Comparison of ENCODE assay signal across 8 mouse cellular contexts in genomic region chr11:117115346-117116219, GRCm38 (mm10). TPM values are rescaled to one million over a fixed set of nuclear protein-coding genes. Genes with fewer than 3 reads are reported as not detected.
DNase-seq lines count a peak whose midpoint lies in the region; ATAC-seq lines count a peak whose summit lies in the region.

No protein-coding gene starts in this region.

- H3K9me3 ChIP-seq in forebrain, embryonic 13.5 days (replicated peaks), result no peaks in the 10 kb centered on the region
- no peaks in the 10 kb centered on the region for H3K9me3 ChIP-seq in stomach, embryonic 14.5 days (ENCODE audit: control insufficient read depth, low read depth, low read length)

- H3K9ac ChIP-seq in forebrain, embryonic 13.5 days, result peak overlapping the region; percentile 89
- H3K9ac ChIP-seq in stomach, embryonic 14.5 days (replicated peaks; ENCODE audit: low read depth, low read length), result peak overlapping the region; percentile 79

- peak overlapping the region; percentile 99 for H3K27ac ChIP-seq in forebrain, embryonic 13.5 days
- peak overlapping the region; percentile 87 for H3K27ac ChIP-seq in stomach, embryonic 14.5 days (ENCODE audit: low read length)

- peaks cover 7% of the 10 kb centered on the region for H3K36me3 ChIP-seq in forebrain, embryonic 13.5 days (ENCODE audit: poor library complexity, severe bottlenecking)
- H3K36me3 ChIP-seq in stomach, embryonic 14.5 days (ENCODE audit: control insufficient read depth, insufficient read depth, low read length), result peaks cover 5% of the 10 kb centered on the region; the same call in 1 of the 2 replicates

- peak overlapping the region; percentile 79 for H3K4me2 ChIP-seq in forebrain, embryonic 13.5 days
- peak overlapping the region; percentile 74 for H3K4me2 ChIP-seq in stomach, embryonic 14.5 days (replicated peaks; ENCODE audit: low read depth, low read length)

- peak overlapping the region; percentile 85 for H3K4me3 ChIP-seq in forebrain, embryonic 13.5 days
- peak overlapping the region; percentile 88 for H3K4me3 ChIP-seq in stomach, embryonic 14.5 days (ENCODE audit: low read depth, low read length)

- peaks cover 56% of the 10 kb centered on the region for H3K4me1 ChIP-seq in forebrain, embryonic 13.5 days
- H3K4me1 ChIP-seq in stomach, embryonic 14.5 days (ENCODE audit: control insufficient read depth, insufficient read depth, low read length), result peaks cover 46% of the 10 kb centered on the region

- peak; percentile 34 for DNase-seq in thymus, postnatal 14 days
- DNase-seq in thymus, adult 18-20 months, result no peak
- peak; percentile 82 for DNase-seq in cerebellum, adult 11 months
- DNase-seq in induced T-regulatory cell, adult 2 months (ENCODE audit: low read depth), result peak; percentile 55
- peak; percentile 78 to 82 for DNase-seq in lung, adult 18-20 months
- no peak for DNase-seq in ovary, postnatal 10 days (ENCODE audit: low spot score)

- H3K27me3 ChIP-seq in forebrain, embryonic 13.5 days, result no peaks in the 10 kb centered on the region
- H3K27me3 ChIP-seq in stomach, embryonic 14.5 days (ENCODE audit: control insufficient read depth, insufficient read depth, low read length), result no peaks in the 10 kb centered on the region

- WGBS in forebrain, embryonic 13.5 days, result under 1% methylated on average over 51 of the region's 54 CpGs
- WGBS in stomach, embryonic 14.5 days, result 1% methylated on average over 54 of the region's 54 CpGs

- peak; percentile 81 for ATAC-seq in forebrain, embryonic 13.5 days
- ATAC-seq in stomach, embryonic 14.5 days (ENCODE audit: insufficient number of reproducible peaks, insufficient read depth, low FRiP score, low read depth), result peak; percentile 10; the same call in 1 of the 2 replicates

RNA-seq across cellular contexts. Expression of gene Sec14l1, which starts 0.6 kb away (rescaled TPM):
- polyA plus RNA-seq in forebrain, embryonic 13.5 days (2015; fragmentation: Nextera tagmentation; extraction: Ambion mirVana), result 60.3 and 62.1 TPM in 2 replicates
- polyA plus RNA-seq in stomach, embryonic 14.5 days (2014; fragmentation: Nextera tagmentation; extraction: Ambion mirVana), result 41.1 and 42.7 TPM in 2 replicates

Comparison
In these comparisons a context has a peak if more than half of its experiments do, and no peak if none do; other contexts are left out.
1. DNase-seq: peak in thymus, postnatal 14 days (single experiment), cerebellum, adult 11 months (single experiment), induced T-regulatory cell, adult 2 months (single experiment) and lung, adult 18-20 months (2 of 2); none in thymus, adult 18-20 months (0 of 2) and ovary, postnatal 10 days (single experiment).